Mouse (Mus musculus) myocyte (in vitro differentiated cells): ENCODE data around the gene Tmem198b.

ENCODE experiments used
- CEBPB ChIP-seq: IDR thresholded peaks from 2 replicates; pipeline ENCODE4 v1.6.1; 2011; ENCODE audit warnings: mild to moderate bottlenecking, moderate library complexity; ENCODE audit not compliant: poor library complexity, insufficient read depth, severe bottlenecking
- E2F4 ChIP-seq: IDR thresholded peaks from one replicate; pipeline ENCODE4 v1.6.1; 2011; ENCODE audit warnings: mild to moderate bottlenecking, control low read depth, moderate library complexity; ENCODE audit not compliant: insufficient read depth
- MYOG ChIP-seq, 3 experiments: IDR thresholded peaks; one replicate each; pipeline ENCODE4 v1.6.1; 2011; ENCODE audit warnings: control low read depth in 2 of 3, low read depth in 2 of 3, mild to moderate bottlenecking in 2 of 3; ENCODE audit not compliant: insufficient read length in 2 of 3, control insufficient read depth in 1 of 3, insufficient read depth in 1 of 3
- POLR2A ChIP-seq: IDR thresholded peaks from one replicate; pipeline ENCODE4 v1.6.1; 2011; ENCODE audit warnings: low read depth, mild to moderate bottlenecking, control low read depth, moderate library complexity; ENCODE audit not compliant: insufficient read length
- POLR2AphosphoS2 ChIP-seq: IDR thresholded peaks from one replicate; pipeline ENCODE4 v1.6.1; 2011; ENCODE audit warnings: low read depth, control low read depth; ENCODE audit not compliant: insufficient read length
- REST ChIP-seq: IDR thresholded peaks from one replicate; pipeline ENCODE4 v1.6.1; 2011; ENCODE audit warnings: mild to moderate bottlenecking, control low read depth, moderate library complexity; ENCODE audit not compliant: insufficient read depth, insufficient read length
- TCF12 ChIP-seq: IDR thresholded peaks from one replicate; pipeline ENCODE4 v1.6.1; 2011; ENCODE audit warnings: mild to moderate bottlenecking, control low read depth; ENCODE audit not compliant: poor library complexity, insufficient read depth, severe bottlenecking
- USF1 ChIP-seq: IDR thresholded peaks from one replicate; pipeline ENCODE4 v1.6.1; 2011; ENCODE audit warnings: low read depth, mild to moderate bottlenecking, control low read depth, moderate library complexity

DNA sequence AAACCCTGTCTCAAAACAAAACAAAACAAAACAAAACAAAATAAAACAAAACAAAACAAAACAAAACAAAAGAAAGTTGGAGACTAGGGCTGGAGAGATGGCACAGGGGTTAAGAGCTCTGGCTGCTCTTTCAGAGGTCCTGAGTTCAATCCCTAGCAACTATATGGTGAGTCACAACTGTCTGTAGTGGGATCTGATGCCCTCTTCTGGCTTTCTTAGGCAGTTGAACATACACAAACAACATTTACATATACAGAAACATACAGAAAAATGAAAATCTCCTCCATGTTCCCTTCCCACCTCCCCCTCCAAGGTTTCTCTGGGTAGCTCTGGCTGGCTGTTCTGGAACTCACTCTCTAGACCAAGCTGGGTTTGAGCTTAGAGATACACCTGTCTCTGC is 12.1 kb downstream of the Tmem198b start:
- TF ChIP-seq POLR2A (no peak), E2F4 (no peak), MYOG (IDR thresholded peaks at IDR 0.05; ENCODE audit: control insufficient read depth in 1 of 3, insufficient read depth in 1 of 3, insufficient read length in 2 of 3, low read depth in 2 of 3) (no peak), POLR2AphosphoS2 (no peak), REST (no peak), CEBPB (no peak), TCF12 (no peak), USF1 (no peak)
